Mouse (Mus musculus): ENCODE results near the gene Ltbp2. TPM values are rescaled to one million over a fixed set of nuclear protein-coding genes. Genes with fewer than 3 reads are reported as not detected.

The Ltbp2 gene
- polyA plus RNA-seq, 1 experiment = 6.9 TPM

DNA sequence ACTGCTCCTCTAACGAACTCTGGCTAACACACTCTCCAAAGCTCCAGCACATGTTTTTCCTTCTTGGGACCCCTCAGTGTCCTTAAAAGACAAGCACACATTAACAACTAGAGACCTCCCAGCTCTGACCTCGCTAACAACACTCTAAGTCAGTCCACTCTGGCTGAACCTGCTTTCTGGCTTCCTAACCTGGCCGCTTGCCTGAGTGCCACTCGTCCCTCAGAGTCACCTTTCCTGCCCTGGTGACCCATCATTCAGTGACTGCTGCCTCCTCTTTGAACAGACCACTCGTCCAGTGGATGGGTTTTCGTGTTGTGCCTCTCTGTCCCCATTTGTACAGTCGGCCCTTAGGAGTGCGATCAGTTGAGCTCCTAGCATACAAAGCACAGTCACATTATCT is 19.8 kb downstream of the Ltbp2 start:
- H3K4me1 ChIP-seq (ENCODE audit: control insufficient read depth, insufficient read depth, low read length) = no peaks in the 10 kb centered on the region; the same call in none of the 2 replicates
- 86% methylated on average over 8 of the region's 8 CpGs for WGBS
- TF ChIP-seq POLR2A (IDR thresholded peaks at IDR 0.05; ENCODE audit: borderline replicate concordance, control insufficient read depth, low read depth, low read length) (no peak), CTCF (IDR thresholded peaks at IDR 0.05; ENCODE audit: control insufficient read depth, insufficient read depth, low read length) (no peak)
- H3K27ac ChIP-seq (ENCODE audit: control insufficient read depth, insufficient read depth, low read depth, low read length, poor library complexity) = no peak overlapping the region
- no peak overlapping the region for H3K4me3 ChIP-seq (replicated peaks; ENCODE audit: control insufficient read depth, low read depth, low read length)

DNA sequence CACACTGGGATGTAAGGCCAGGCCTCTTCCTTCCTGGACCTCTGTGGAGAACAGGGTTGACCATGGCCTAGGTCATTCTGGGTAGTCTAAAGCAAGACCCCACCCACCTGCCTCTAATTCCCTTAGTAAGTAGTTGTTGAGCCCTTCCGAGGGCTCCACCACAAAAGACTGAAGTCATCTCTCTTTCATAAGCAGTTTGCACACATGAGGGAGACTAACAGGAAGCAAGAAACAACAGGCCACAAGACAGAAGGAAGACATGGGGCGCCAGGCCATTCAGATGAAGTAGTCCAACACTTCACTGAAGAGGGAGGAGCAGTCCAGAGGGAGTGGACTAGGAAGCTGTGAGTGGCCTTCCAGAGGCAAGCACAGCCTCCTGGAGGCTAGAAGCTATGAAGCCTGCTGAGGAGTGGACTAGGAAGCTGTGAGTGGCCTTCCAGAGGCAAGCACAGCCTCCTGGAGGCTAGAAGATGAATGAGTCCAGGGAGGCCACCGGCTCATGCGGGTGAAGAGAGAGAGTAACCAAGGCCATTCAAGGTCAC is 21.2 kb downstream of the Ltbp2 start:
- no peak overlapping the region for H3K4me3 ChIP-seq (replicated peaks; ENCODE audit: control insufficient read depth, low read depth, low read length)
- WGBS = 50% methylated on average over 4 of the region's 4 CpGs

DNA sequence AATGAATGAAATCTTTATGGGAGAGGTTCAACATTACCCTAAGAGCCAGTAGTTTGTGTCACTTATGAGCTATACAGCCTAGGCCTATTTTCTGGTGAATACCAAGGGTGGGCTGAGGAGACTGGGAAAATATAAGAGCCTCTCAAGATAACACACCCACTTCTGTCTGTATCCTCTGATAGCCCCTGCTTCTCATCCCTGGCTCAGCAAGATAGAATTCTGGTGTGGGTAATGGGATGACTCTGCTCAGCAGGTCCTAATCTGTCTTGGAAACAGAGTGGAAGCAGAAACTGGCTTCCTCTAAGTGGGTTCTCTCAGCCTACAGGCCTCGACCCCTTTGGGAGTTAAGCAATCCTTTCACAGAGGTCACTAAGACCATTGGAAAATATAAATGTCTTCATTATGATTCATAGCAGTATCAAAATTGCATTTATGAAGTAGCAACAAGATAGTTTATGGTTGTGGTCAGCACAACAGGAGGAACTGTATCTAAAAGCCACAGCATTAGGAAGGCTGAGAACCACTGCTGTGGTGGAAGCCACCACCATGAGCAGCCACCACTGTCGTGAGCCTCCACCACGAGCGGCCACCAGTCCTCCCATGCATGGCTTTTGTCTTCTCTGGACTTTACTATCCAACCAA is 21.8 kb downstream of the Ltbp2 start:
- 27% methylated on average over 4 of the region's 4 CpGs for whole genome bisulfite sequencing
- Histone ChIP-seq H3K4me3 (replicated peaks; ENCODE audit: control insufficient read depth, low read depth, low read length) (no peak overlapping the region), H3K4me1 (ENCODE audit: control insufficient read depth, insufficient read depth, low read length) (no peaks in the 10 kb centered on the region; the same call in none of the 2 replicates), H3K27ac (ENCODE audit: control insufficient read depth, insufficient read depth, low read depth, low read length, poor library complexity) (no peak overlapping the region)
- TF ChIP-seq CTCF (IDR thresholded peaks at IDR 0.05; ENCODE audit: control insufficient read depth, insufficient read depth, low read length) (no peak), POLR2A (IDR thresholded peaks at IDR 0.05; ENCODE audit: borderline replicate concordance, control insufficient read depth, low read depth, low read length) (no peak)

More for the DNA sequence above, 21.2 kb downstream of the Ltbp2 start:
- H3K4me1 ChIP-seq (ENCODE audit: control insufficient read depth, insufficient read depth, low read length) = no peaks in the 10 kb centered on the region; the same call in none of the 2 replicates
- no peak overlapping the region for H3K27ac ChIP-seq (ENCODE audit: control insufficient read depth, insufficient read depth, low read depth, low read length, poor library complexity)
- TF ChIP-seq CTCF (IDR thresholded peaks at IDR 0.05; ENCODE audit: control insufficient read depth, insufficient read depth, low read length) (no peak), POLR2A (IDR thresholded peaks at IDR 0.05; ENCODE audit: borderline replicate concordance, control insufficient read depth, low read depth, low read length) (no peak)

DNA sequence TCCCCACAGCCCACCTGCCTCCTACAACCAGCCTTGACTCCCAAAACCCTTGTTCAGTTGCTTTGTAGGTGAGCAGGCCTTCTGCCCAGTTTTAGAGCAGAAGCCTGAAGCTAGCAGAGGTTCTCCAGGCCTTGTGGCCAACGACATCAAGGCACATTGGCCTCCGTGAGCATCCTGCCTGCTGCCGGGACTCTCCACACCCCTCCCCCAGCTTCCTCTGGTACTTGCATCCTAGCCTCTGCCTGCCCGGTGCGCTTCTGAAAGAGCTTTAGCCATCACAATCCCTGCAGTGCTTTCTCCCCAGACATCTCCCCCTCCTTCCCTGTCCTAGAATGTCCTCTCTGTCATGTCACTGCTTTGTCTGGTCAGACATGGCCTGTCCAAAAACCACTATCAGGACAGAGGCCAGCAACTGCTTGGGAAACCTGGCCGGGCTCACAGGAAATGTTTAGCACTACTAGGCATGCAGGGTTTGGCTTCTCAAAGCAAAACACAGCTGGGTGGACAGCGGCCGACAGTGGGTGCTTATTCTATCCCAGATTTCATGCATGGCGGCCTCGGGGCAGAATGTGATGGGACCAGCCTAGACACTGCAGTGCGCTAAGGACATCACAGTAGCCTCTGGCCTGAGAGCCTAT is 24.8 kb downstream of the Ltbp2 start:
- peaks cover 1% of the 10 kb centered on the region for H3K4me1 ChIP-seq (ENCODE audit: control insufficient read depth, insufficient read depth, low read length)
- 48% methylated on average over 11 of the region's 11 CpGs for WGBS
- no peak overlapping the region for H3K27ac ChIP-seq (ENCODE audit: control insufficient read depth, insufficient read depth, low read depth, low read length, poor library complexity)

DNA sequence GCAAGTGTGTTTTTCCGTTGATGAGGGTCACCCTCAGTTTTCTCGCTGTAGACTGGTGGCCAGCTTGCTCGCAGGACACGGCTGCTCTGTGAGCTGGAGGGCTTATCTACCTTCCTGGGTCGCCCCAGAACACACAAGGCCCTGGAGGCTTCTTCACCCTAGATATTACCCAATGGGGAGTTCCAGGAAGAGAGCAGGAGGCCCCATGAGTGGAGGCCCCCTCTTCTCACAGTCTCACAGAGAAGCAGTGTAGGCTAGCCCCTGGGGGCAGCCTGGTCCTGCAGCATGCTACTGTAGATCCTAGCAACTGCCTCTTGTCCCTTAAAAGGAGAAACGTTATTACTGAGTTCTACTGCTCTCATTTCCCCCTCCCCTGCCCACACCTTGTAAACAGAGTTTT is 28.4 kb downstream of the Ltbp2 start:
- H3K4me3 ChIP-seq (replicated peaks; ENCODE audit: control insufficient read depth, low read depth, low read length) = no peak overlapping the region
- TF ChIP-seq POLR2A (IDR thresholded peaks at IDR 0.05; ENCODE audit: borderline replicate concordance, control insufficient read depth, low read depth, low read length) = no peak
- TF ChIP-seq CTCF (IDR thresholded peaks at IDR 0.05; ENCODE audit: control insufficient read depth, insufficient read depth, low read length) = no peak
- H3K27ac ChIP-seq (ENCODE audit: control insufficient read depth, insufficient read depth, low read depth, low read length, poor library complexity) = no peak overlapping the region
- WGBS = 19% methylated on average over 6 of the region's 6 CpGs
- peaks cover 1% of the 10 kb centered on the region for H3K4me1 ChIP-seq (ENCODE audit: control insufficient read depth, insufficient read depth, low read length)

More for the DNA sequence above, 24.8 kb downstream of the Ltbp2 start:
- TF ChIP-seq POLR2A (IDR thresholded peaks at IDR 0.05; ENCODE audit: borderline replicate concordance, control insufficient read depth, low read depth, low read length) (no peak), CTCF (IDR thresholded peaks at IDR 0.05; ENCODE audit: control insufficient read depth, insufficient read depth, low read length) (no peak)
- no peak overlapping the region for H3K4me3 ChIP-seq (replicated peaks; ENCODE audit: control insufficient read depth, low read depth, low read length)

DNA sequence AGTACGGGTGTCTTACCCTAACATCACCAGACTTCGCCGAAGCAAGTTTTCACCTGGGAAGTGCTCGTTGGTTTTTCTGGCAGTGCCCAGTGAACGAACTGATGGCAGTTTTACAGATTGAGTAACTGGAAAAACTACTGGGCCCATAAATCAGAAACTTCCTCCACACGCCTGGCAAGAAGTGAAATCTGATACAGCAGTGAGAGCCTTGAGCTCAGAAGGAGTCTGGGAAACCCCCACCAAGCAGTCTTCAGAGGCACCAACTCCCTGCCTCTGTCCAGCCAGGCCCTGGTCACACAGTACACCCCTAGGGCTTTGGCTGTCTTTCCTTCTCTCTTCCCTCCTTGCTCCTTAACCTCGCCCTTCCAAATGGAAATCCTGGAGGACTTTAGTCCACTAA is 28.9 kb downstream of the Ltbp2 start:
- no peak overlapping the region for H3K4me3 ChIP-seq (replicated peaks; ENCODE audit: control insufficient read depth, low read depth, low read length)
- no peak overlapping the region for H3K27ac ChIP-seq (ENCODE audit: control insufficient read depth, insufficient read depth, low read depth, low read length, poor library complexity)
- H3K4me1 ChIP-seq (ENCODE audit: control insufficient read depth, insufficient read depth, low read length) = peaks cover 1% of the 10 kb centered on the region
- TF ChIP-seq POLR2A (IDR thresholded peaks at IDR 0.05; ENCODE audit: borderline replicate concordance, control insufficient read depth, low read depth, low read length) (no peak), CTCF (IDR thresholded peaks at IDR 0.05; ENCODE audit: control insufficient read depth, insufficient read depth, low read length) (no peak)
- WGBS = 13% methylated on average over 7 of the region's 7 CpGs

DNA sequence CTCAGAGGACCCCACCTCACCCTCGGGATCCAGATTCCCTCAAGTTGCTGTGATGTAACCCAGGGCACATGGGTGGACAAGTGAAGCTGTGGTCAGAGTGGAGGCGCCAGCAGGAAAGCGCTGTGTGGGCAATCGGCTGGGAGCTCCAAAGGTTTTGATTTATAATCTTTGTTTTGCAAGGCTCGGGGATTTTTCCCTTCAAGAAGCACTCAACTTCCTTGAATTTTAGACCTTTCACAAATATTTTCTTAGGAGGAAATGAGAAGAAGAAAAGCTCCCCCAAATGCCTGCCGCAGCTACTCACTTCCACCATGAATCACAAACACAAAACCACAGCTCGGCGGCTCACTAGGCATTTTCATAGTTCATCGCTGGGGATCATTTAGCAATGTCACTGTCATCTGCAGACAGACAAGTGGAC is 29.7 kb downstream of the Ltbp2 start:
- Histone ChIP-seq H3K4me1 (ENCODE audit: control insufficient read depth, insufficient read depth, low read length) (peaks cover 1% of the 10 kb centered on the region), H3K27ac (ENCODE audit: control insufficient read depth, insufficient read depth, low read depth, low read length, poor library complexity) (peak overlapping the region; percentile 15; the same call in 1 of the 2 replicates), H3K4me3 (replicated peaks; ENCODE audit: control insufficient read depth, low read depth, low read length) (no peak overlapping the region)
- 2% methylated on average over 9 of the region's 9 CpGs for WGBS
- no peak for TF ChIP-seq CTCF (IDR thresholded peaks at IDR 0.05; ENCODE audit: control insufficient read depth, insufficient read depth, low read length)
- TF ChIP-seq POLR2A (IDR thresholded peaks at IDR 0.05; ENCODE audit: borderline replicate concordance, control insufficient read depth, low read depth, low read length) = no peak

DNA sequence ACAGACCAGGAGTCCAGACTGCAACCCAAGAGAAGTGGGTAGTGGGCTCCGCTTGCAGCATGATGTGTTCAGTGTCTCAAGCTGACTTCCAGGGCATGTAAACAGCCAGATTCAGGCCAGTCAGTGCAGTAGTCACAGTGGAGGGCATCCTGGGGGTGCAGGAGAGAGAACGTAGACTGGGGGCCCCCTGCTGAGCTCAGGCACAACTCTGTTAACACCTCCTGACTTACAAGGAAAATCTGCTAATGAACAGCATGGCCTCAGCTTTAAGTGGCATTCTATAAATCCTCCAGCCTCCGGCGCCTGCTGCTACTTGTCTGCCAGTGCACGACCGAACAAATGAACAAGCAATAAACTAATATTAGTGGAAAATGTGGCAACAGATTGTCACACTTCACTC is 33.6 kb downstream of the Ltbp2 start:
- H3K4me3 ChIP-seq (replicated peaks; ENCODE audit: control insufficient read depth, low read depth, low read length) = no peak overlapping the region
- H3K4me1 ChIP-seq (ENCODE audit: control insufficient read depth, insufficient read depth, low read length) = peaks cover 1% of the 10 kb centered on the region
- TF ChIP-seq POLR2A (IDR thresholded peaks at IDR 0.05; ENCODE audit: borderline replicate concordance, control insufficient read depth, low read depth, low read length) (no peak), CTCF (IDR thresholded peaks at IDR 0.05; ENCODE audit: control insufficient read depth, insufficient read depth, low read length) (no peak)
- 88% methylated on average over 6 of the region's 6 CpGs for WGBS
- no peak overlapping the region for H3K27ac ChIP-seq (ENCODE audit: control insufficient read depth, insufficient read depth, low read depth, low read length, poor library complexity)
